12 mouse cellular contexts compared by ENCODE assay signal in the genomic region with DNA sequence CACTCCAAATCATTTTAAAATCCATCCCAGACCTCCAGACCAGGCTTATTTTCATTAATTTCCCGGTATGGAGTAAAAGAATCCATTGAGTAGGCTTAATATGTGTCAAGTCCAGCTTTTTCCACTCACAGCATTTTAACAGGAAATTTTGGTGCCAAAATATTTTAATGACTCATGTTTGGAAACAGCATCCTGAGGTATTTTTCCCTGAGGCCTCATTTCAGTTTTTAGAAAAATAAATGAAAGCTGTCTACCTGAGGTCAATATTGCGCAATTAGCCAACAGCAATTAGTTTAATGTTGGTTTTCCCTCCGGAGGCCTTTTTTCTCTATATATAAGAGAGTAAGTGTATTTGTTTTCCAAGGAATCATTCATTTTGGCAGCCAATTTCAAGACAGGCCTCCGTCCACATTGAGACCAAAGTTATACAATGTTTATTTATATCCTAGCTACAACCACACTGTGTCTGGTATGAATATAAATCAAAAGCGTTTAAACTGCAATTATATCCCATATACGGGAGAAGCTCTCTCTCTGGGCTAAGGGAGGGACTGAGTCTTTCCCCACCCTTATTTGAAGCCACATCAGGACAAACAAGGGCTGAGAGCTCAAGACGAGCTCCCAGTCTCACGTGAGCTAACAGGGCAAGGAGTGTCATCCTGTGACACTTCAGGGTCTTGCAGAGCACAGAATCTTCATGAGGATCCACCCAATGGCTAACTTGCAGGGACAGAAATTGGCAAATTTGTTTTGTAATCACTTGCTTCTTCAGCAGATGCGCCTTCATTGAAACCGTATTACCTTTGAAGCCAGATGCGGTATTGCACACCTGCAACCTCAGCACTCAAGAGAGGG. TPM values are rescaled to one million over a fixed set of nuclear protein-coding genes. Genes with fewer than 3 reads are reported as not detected.
DNase-seq lines count a peak whose midpoint lies in the region; ATAC-seq and TF ChIP-seq lines count a peak whose summit lies in the region.
"Had no signal": no experiment of that assay in that cellular context is flagged by ENCODE, and none has a peak within 500 bp of the region (broad histone marks: within the 10 kb centered on the region; RNA-seq: fewer than 3 reads in every experiment).

No protein-coding gene starts in this region.

- DNase-seq in heart, adult 9 months (ENCODE audit: low spot score in 2 of 2), result peak; percentile 34 to 46
- no peak for DNase-seq in heart, postnatal 36 days
- peak; percentile 77 for DNase-seq in lung, embryonic 14.5 days
- DNase-seq in lung, postnatal 4 days, result no peak
- DNase-seq in embryonic facial prominence, embryonic 14.5 days (ENCODE audit: low spot score), result peak; percentile 72
- DNase-seq in urinary bladder, postnatal 25 days (ENCODE audit: low spot score), result no peak

- WGBS in lung, embryonic 14.5 days, result 47% methylated on average over 11 of the region's 11 CpGs
- WGBS in embryonic facial prominence, embryonic 14.5 days, result 57% methylated on average over 11 of the region's 11 CpGs
- WGBS in stomach, embryonic 15.5 days, result 44% methylated on average over 11 of the region's 11 CpGs

- no peak overlapping the region for H3K27ac ChIP-seq in lung, embryonic 14.5 days (ENCODE audit: low read depth)
- peak overlapping the region; percentile 71 for H3K27ac ChIP-seq in embryonic facial prominence, embryonic 14.5 days (replicated peaks; ENCODE audit: low read depth, low read length)
- H3K27ac ChIP-seq in stomach, embryonic 15.5 days, result peak overlapping the region; percentile 64
- H3K27ac ChIP-seq: forebrain, embryonic 10.5 days; heart, embryonic 13.5 days; layer of hippocampus, adult 2 months had no signal

- TF ChIP-seq CTCF in lung, embryonic 14.5 days (IDR thresholded peaks at IDR 0.05; ENCODE audit: low read depth), result no peak

- no peaks in the 10 kb centered on the region for H3K9me3 ChIP-seq in lung, embryonic 14.5 days (ENCODE audit: low read depth, low read length)
- H3K9me3 ChIP-seq in embryonic facial prominence, embryonic 14.5 days (ENCODE audit: control insufficient read depth, low read length), result no peaks in the 10 kb centered on the region
- no peaks in the 10 kb centered on the region for H3K9me3 ChIP-seq in stomach, embryonic 15.5 days
- H3K9me3 ChIP-seq: forebrain, embryonic 10.5 days; heart, embryonic 13.5 days had no signal

- H3K4me2 ChIP-seq in lung, embryonic 14.5 days, result no peak overlapping the region
- no peak overlapping the region for H3K4me2 ChIP-seq in embryonic facial prominence, embryonic 14.5 days (ENCODE audit: low read depth, low read length)
- peak overlapping the region; percentile 3; the same call in 1 of the 2 replicates for H3K4me2 ChIP-seq in stomach, embryonic 15.5 days
- H3K4me2 ChIP-seq: heart, embryonic 13.5 days had no signal

- H3K4me1 ChIP-seq in lung, embryonic 14.5 days (ENCODE audit: insufficient read depth), result peaks cover 24% of the 10 kb centered on the region
- peaks cover 8% of the 10 kb centered on the region; the same call in 1 of the 2 replicates for H3K4me1 ChIP-seq in embryonic facial prominence, embryonic 14.5 days (ENCODE audit: control insufficient read depth, insufficient read depth, low read length)
- H3K4me1 ChIP-seq in stomach, embryonic 15.5 days, result peaks cover 16% of the 10 kb centered on the region; the same call in 1 of the 2 replicates

- no peak overlapping the region for H3K4me3 ChIP-seq in lung, embryonic 14.5 days (ENCODE audit: low read depth, low read length)
- H3K4me3 ChIP-seq in embryonic facial prominence, embryonic 14.5 days (ENCODE audit: low read depth, low read length), result no peak overlapping the region
- no peak overlapping the region for H3K4me3 ChIP-seq in stomach, embryonic 15.5 days (replicated peaks)
- H3K4me3 ChIP-seq: forebrain, embryonic 10.5 days; heart, embryonic 13.5 days; layer of hippocampus, adult 2 months had no signal

- no peaks in the 10 kb centered on the region for H3K36me3 ChIP-seq in lung, embryonic 14.5 days (ENCODE audit: insufficient read depth)
- H3K36me3 ChIP-seq in embryonic facial prominence, embryonic 14.5 days (ENCODE audit: control insufficient read depth, insufficient read depth, low read length), result no peaks in the 10 kb centered on the region
- H3K36me3 ChIP-seq in stomach, embryonic 15.5 days, result no peaks in the 10 kb centered on the region
- H3K36me3 ChIP-seq: forebrain, embryonic 10.5 days; heart, embryonic 13.5 days had no signal

- no peaks in the 10 kb centered on the region for H3K27me3 ChIP-seq in lung, embryonic 14.5 days (ENCODE audit: insufficient read depth, low read length)
- H3K27me3 ChIP-seq in embryonic facial prominence, embryonic 14.5 days (replicated peaks; ENCODE audit: control insufficient read depth, insufficient read depth, low read length), result no peaks in the 10 kb centered on the region
- H3K27me3 ChIP-seq in stomach, embryonic 15.5 days (replicated peaks), result no peaks in the 10 kb centered on the region

- no peak overlapping the region for H3K9ac ChIP-seq in lung, embryonic 14.5 days
- H3K9ac ChIP-seq in embryonic facial prominence, embryonic 14.5 days (ENCODE audit: low read depth, low read length), result no peak overlapping the region
- H3K9ac ChIP-seq in stomach, embryonic 15.5 days, result no peak overlapping the region
- H3K9ac ChIP-seq: heart, embryonic 13.5 days had no signal

- ATAC-seq in lung, embryonic 14.5 days (ENCODE audit: insufficient read depth), result peak; percentile 53
- peak; percentile 78; the same call in 1 of the 2 replicates for ATAC-seq in embryonic facial prominence, embryonic 14.5 days (ENCODE audit: low read depth)
- ATAC-seq in stomach, embryonic 15.5 days (ENCODE audit: insufficient read depth, low FRiP score, low read depth), result peak; percentile 47; the same call in 1 of the 2 replicates

- intact Hi-C loops in heart, postnatal 36 days (cut with DNase I), result no loop called here

RNA-seq across cellular contexts. Expression of a gene that starts 20.3 kb away (rescaled TPM):
- total RNA-seq in heart, postnatal 36 days (2021), result not detected
- polyA plus RNA-seq in lung, embryonic 14.5 days (2014; fragmentation: Nextera tagmentation; extraction: Ambion mirVana), result 0.05 and 0.11 TPM in 2 replicates
- polyA plus RNA-seq in embryonic facial prominence, embryonic 14.5 days (2014; fragmentation: Nextera tagmentation; extraction: Ambion mirVana), result 0.92 and 1.5 TPM in 2 replicates
- polyA plus RNA-seq in stomach, embryonic 15.5 days (2015; fragmentation: Nextera tagmentation; extraction: Ambion mirVana), result 0.17 and 0.32 TPM in 2 replicates
- total RNA-seq: common myeloid progenitor, adult 5-6 weeks; left cerebral cortex, postnatal 36 days had no signal
- polyA plus RNA-seq: forebrain, embryonic 10.5 days had no signal

RNA-seq across cellular contexts. Expression of a gene that starts 37.7 kb away (rescaled TPM):
- total RNA-seq in heart, postnatal 36 days (2021), result 1 to 10 TPM; 2.0 to 2.5 TPM
- polyA plus RNA-seq in lung, embryonic 14.5 days (2014; fragmentation: Nextera tagmentation; extraction: Ambion mirVana), result 55.1 and 59.7 TPM in 2 replicates
- 69.5 and 85.1 TPM in 2 replicates for polyA plus RNA-seq in embryonic facial prominence, embryonic 14.5 days (2014; fragmentation: Nextera tagmentation; extraction: Ambion mirVana)
- 46.2 and 54.5 TPM in 2 replicates for polyA plus RNA-seq in stomach, embryonic 15.5 days (2015; fragmentation: Nextera tagmentation; extraction: Ambion mirVana)

Comparison
In these comparisons a context has a peak if more than half of its experiments do, and no peak if none do; other contexts are left out.
1. DNase-seq: peak in heart, adult 9 months (2 of 2), lung, embryonic 14.5 days (single experiment) and embryonic facial prominence, embryonic 14.5 days (single experiment); none in heart, postnatal 36 days (0 of 2), lung, postnatal 4 days (0 of 2) and urinary bladder, postnatal 25 days (single experiment).
2. Peak in every context shown above with its lines, with median percentiles within 50 percentile points of each other: ATAC-seq.